Mouse (Mus musculus): ENCODE results near the gene Ablim1. TPM values are rescaled to one million over a fixed set of nuclear protein-coding genes. Genes with fewer than 3 reads are reported as not detected.

Ablim1 gene
- total RNA-seq, 2 experiments from 2014 or later, result 28.9 to 50.3 TPM

GRCm38 (mm10) chr19:56998910-56999309 lies 315.8 kb downstream of the Ablim1 start:
- no peak for DNase-seq (ENCODE audit: low spot score in 2 of 2)

- DNase-seq (ENCODE audit: low spot score in 2 of 2), result no peak
Observed at GRCm38 (mm10) chr19:56998331-56998730, 316.4 kb downstream of the Ablim1 start.

GRCm38 (mm10) chr19:56997164-56997599 lies 317.5 kb downstream of the Ablim1 start:
- no peak for DNase-seq (ENCODE audit: low spot score in 2 of 2)

GRCm38 (mm10) chr19:56995441-56995840 lies 319.3 kb downstream of the Ablim1 start:
- DNase-seq (ENCODE audit: low spot score in 2 of 2), result no peak

GRCm38 (mm10) chr19:56994653-56995052 lies 320.1 kb downstream of the Ablim1 start:
- DNase-seq (ENCODE audit: low spot score in 2 of 2), result no peak

GRCm38 (mm10) chr19:56993763-56994162 lies 321.0 kb downstream of the Ablim1 start:
- DNase-seq (ENCODE audit: low spot score in 2 of 2), result peak in 1 of 2 experiments; percentile 42

GRCm38 (mm10) chr19:56992978-56993545 lies 321.7 kb downstream of the Ablim1 start:
- no peak for DNase-seq (ENCODE audit: low spot score in 2 of 2)

GRCm38 (mm10) chr19:56990367-56991111 lies 324.2 kb downstream of the Ablim1 start:
- no peak for DNase-seq (ENCODE audit: low spot score in 2 of 2)

- DNase-seq (ENCODE audit: low spot score in 2 of 2), result no peak
Observed at GRCm38 (mm10) chr19:56989171-56989570, 325.5 kb downstream of the Ablim1 start.

GRCm38 (mm10) chr19:56984229-56984628 lies 330.5 kb downstream of the Ablim1 start:
- no peak for DNase-seq (ENCODE audit: low spot score in 2 of 2)

GRCm38 (mm10) chr19:56983757-56984156 lies 331.0 kb downstream of the Ablim1 start:
- DNase-seq (ENCODE audit: low spot score in 2 of 2), result no peak

Other genes with a start within 250 kb of the Ablim1 start
- gene Fam160b1, start 45.8 kb upstream of the Ablim1 start, total RNA-seq (2021), result 10 to 100 TPM; 17.1 to 20.3 TPM
- gene Trub1, start 138.0 kb upstream of the Ablim1 start, total RNA-seq (2021), result 10 to 100 TPM; 10.1 to 16.8 TPM

Measured in adrenal gland, adult 18-20 months (tissue).